Mouse (Mus musculus) activated CD4-positive, CD25-positive, alpha-beta regulatory T cell, adult 4 months (primary cell): ENCODE results near the gene Rell1. TPM values are rescaled to one million over a fixed set of nuclear protein-coding genes. Genes with fewer than 3 reads are reported as not detected.

Source experiments
- ATAC-seq: one replicate; pipeline ENCODE4 v1.8.0; 2017
- polyA plus RNA-seq, 2 experiments: library from polyadenylated mRNA; unstranded; fragments of 100-300 nt; shearing (Covaris generic); gene quantifications; one replicate each; pipeline ENCODE4 v1.2.1; 2017

Rell1 gene
- 1 to 10 TPM; 4.0 to 7.6 TPM for polyA plus RNA-seq

DNA sequence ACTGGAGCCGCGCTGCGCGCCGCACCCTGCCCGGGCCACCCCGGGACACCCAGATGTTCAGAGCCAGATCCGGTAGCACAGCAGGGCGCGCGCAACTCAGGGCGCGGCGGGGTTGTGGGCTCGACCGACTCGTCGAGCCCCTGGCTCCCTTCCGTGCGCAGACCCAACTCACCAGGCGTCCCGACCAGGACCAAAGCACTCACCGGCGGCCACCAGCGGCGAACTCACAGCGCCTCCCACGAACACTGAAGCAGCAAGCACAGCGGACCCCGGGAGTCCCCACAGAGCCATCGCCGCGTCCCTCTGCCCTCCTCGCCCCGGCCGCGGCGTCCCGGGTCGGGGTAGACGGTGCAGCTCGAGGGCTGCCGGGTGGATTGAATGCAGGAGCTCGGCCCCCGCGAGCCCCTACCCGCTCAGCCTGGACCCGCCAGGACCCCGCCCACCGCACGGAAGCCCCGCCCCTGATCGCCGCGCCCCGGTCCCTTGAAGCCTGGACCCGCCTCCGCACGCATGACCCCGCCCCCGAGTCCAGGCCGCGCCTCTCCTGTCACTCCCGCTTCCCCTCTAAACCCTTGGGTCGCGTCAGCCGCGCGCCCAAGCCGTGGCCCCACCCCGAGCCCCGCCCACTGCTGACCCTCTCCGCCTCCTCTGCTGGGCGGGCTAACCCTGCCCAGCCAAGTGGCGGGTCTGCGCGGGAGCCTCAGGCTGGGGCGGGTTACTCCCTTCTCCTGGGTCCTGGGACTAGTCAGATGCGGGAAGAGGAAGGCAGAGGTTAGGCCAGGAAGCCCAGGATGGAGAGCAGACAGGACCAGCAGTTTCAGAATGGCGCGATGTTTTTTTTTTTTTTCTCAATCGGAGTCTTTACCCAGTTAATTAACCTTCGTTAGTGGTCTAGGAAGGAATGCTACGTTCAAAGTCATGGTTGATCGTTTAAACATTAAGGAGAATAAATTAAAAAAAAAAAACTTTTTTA is at the start of gene Rell1:
Gene Rell1, minus strand, starts transcription at position 455 of the 973 bp plus-strand sequence.
- peak; percentile 79 for ATAC-seq

DNA sequence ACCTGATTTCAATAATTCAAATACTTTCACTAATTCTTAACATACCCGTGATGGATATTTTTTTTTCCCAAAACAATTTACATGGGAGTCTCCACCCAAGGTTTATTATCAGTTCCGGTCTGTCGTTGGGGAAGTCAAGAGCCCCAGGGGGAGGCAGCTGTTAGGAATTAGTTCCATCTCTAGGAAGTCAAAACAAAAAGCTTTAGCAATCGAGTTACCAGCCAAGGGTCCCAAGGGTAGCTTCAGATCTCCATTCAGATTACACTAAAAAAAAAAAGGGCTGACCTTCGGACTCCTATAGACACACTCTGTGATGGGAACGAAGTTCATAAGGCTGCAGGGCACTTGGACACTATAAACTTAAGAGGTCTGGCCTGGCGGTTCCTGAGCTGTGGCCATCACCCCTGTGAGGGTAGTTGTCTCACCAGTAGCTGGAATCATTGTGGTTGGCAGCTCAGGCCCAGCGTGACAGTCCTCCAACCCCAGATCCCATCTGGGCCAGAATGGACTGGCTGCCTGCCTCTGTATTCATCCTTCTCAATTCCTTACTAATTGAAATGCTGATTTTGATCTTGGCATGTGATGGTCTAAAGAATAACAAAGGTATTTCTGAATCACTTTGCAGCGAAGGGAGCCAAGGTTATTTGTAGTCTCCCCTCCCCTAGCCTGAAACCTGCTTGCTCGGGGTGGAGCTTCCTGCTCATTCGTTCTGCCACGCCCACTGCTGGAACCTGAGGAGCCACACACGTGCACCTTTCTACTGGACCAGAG is 44.1 kb upstream of the Rell1 start:
- no peak for ATAC-seq

DNA sequence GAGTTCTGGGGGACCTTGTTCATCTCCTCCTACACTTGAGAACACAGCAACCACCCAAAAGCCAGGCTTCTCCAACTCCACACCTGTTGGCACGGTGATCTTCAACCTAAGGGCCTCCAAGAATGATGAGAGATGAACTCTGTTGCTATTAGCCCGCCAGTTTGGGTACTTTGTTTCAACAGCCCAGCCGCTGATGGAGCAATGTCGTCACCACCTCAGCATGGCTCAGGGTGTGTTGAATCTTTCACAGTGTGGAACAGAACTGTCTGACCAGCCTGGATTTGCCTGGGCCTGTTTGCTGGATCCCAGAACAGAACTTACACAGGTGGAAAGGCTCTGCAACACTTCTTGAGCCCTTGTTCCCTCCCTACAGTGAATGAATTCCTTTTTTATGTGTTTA is 37.9 kb upstream of the Rell1 start:
- ATAC-seq = no peak

DNA sequence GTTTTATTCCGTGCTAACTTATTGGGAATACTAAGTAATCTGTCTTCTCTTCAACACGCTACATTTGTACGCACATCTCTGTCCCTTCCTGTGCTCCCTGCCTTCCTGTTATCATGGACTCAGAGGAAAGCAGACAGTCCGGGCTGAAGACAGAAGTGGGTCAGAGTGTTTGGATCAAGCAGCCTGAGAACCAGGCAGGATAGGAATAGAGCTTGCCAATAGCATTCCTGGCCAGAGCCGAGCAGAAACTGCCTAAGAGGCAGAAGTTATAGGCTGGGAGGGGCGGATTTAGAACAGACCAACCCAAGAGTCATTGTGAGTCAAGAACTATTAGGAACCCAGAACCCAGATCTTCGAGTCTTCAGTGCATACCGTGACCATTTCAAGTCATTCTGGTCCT is 34.6 kb upstream of the Rell1 start:
- ATAC-seq = no peak

GRCm38 (mm10) chr5:63993865-63994264 is 25.2 kb upstream of the Rell1 start:
- no peak for ATAC-seq

DNA sequence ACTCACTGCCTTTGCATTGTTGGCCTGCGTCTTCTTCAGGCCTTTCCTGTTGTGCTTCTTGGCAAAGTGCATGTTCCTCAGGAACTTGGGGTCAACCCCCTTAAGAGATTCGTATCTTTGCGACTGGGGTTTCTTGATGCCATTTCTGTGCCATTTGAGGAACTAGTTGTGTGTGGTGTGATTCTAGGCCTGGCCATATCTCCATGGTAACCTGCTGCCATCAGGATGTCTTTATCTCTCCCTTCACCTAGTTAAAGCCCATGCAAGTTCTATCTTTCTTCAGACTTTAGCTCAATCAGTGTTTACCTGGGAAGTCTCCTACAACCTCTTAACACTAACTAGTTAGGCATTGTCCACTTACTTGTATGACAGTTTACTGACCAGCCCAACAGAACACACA is 22.0 kb upstream of the Rell1 start:
- ATAC-seq = no peak

DNA sequence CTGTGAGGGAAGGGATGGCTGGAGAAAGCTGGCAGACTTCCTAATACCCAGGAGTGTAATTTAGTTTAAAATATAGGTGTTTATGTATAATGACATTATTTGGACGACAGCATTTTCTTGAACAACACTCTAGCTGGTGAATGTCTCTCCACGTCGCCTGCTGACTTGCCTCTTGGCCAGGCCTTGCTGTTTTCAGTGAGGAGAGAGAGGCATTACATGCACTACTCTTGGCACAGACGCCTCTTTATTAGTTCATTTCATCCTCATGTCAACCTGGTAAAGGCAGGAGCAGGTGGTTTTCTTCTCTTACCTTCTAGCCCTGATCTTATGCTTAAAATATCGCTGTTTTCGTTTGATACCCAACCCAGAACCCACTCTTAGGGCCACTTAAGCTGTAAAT is 17.6 kb upstream of the Rell1 start:
- no peak for ATAC-seq

GRCm38 (mm10) chr5:63982296-63982695 is 13.6 kb upstream of the Rell1 start:
- no peak for ATAC-seq

DNA sequence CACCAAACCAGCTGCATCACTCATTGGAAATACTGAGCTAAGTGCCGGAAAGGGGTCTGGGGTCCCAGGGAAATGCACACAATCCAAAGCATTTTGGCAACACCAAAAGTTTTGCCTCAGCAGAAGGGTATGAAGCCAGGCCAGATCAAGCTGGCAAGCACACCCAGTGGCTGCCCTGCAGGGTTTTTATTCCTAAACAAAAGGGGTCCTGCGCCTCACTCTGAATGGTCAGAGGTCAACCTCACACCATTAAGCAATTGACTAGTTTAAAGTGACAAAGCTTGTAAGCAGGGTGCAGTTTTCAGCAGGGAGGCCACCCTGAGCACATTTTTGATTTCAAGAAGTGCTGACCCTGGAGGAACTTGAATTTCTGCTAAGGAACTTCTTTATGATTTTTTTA is 2.3 kb upstream of the Rell1 start:
- ATAC-seq = no peak

DNA sequence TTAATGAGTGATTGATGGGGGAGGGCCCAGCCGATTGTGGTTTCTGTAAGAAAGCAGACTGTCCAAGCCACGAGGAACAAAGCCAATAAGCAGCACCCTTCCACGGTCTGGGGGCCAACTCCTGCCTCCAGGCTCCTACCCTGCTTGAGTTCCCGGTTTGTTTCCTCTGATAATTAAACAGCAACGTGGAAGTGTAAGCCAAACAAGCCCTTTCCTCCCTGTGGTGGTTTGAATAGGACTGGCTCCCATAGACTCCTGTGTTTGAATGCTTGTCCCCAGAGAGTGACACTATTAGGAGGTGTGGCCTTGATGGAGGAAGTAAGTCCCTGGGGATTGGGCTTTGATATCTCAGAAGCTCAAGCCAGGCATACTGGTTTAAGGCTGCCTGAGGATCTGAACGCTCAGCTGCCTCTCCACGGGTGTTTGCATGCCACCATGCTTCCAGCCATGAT is 1.6 kb upstream of the Rell1 start:
- ATAC-seq = no peak

- peak; percentile 6 for ATAC-seq
Observed at GRCm38 (mm10) chr5:63969476-63970112, 897 bp upstream of the Rell1 start.

DNA sequence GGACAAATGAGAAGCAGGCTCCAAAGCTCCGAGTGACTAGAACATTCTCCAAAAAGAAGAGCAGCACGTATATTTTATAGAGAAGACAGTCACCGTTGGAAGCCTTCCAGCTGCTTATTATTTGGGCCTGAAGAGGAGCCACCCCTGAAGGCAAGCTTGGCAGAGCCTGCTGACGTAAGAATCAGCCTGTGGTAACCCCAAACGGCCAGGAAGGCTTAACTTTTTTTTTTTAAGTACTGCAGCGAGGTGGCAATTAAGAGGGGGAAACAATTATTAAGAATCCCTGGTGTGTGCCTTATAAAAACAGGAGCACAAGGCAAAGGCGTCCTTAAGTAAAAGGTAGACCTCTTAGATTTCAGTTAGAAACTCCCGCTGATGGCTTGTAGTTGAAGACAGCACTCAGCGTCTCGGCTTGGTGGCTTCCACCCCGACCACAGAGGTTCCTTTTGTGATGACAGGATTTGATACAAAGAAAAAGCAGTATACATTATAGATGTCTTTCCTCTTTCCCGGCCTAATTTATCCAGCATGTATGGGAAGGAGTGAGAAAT is 1.0 kb downstream of the Rell1 start:
- ATAC-seq = peak; percentile 17

DNA sequence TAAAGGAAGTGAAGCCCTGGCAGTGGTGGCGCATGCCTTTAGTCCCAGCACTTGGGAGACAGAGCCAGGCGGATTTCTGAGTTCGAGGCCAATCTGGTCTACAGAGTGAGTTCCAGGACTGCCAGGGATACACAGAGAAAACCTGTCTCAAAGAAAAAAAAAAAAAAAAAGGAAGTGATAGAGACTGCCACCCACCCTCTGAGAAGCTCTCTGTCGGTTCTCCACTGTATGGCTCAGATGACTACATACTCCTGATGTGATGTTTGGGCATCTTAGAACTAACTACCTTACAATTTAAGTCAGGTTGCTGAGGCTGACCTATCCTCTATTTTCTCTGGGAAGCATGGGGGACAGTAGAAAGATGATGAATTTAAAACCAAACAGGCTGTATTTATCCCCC is 2.3 kb downstream of the Rell1 start:
- no peak for ATAC-seq

DNA sequence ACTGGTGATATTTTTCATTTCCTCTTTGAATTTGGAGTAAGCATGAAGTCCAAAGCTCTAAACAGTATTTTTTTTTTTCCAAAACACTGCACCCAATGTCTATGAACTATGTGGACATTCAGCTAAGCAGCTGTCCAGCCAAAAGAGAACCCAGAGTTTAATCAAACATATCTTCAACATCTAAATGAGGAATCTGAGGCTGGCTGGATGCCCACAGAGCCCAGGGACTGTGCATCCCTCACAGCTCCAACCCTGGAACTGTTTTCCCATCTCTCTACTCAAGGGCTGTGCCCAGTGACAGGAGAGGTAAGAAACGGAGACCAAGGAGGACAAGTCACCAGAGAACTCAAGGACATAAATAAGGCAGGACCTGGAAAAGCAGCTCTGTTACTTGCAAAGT is 2.8 kb downstream of the Rell1 start:
- ATAC-seq = no peak

DNA sequence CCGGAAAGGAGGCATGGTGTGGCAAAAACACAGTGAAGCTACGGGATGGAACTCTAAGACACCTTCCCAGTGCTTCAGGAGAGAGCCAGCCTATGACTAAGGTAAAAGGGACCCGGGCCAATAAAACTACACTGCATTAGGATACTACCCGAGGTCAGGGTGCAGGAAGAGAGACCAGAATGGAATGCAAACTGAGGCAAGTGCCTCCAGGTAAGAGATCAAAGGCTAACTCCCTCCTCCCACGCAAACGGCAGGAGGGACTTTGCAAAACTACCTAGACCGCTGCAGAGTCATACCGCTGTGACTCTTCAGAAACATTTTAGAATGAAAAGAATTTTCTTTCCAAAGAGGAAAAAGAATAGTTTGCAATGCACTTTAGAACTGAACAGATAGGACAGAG is 4.1 kb downstream of the Rell1 start:
- no peak for ATAC-seq

DNA sequence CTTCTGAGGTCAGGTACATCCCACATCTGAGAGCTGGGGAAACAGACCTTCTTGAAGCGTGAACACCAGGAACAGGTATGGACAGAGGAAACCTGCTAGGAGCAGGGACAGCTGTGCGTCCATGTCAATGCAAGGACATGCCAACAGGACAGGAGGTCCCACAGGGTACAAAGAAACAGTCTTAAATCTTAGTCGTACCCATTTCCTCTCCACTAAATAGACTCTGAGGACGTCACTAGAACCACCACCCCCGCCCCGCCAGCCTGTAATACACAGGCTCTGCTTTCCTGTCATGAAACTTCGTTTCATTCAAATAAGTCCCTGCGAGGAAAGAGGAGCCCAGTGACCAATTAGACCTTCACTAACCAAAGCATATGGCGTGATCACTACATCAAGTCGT is 7.0 kb downstream of the Rell1 start:
- peak; percentile 74 for ATAC-seq

DNA sequence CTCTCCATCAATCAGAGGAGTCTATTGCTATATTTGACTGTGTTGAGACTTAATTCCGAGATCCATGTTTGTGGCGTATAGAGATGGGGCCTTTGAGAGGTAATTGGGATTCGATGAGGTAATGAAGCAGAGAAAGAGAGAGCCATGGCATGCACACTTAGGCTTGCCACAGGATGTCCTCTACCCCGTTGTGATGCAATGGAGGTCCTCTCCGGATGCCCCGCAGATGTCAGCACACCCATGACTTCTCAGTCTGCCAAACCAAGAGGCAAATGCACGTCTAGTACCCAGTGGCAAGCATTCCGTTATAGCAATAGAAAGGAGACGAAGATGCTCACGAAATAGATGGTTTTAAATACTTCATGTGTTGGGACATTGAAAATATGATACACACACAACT is 8.1 kb downstream of the Rell1 start:
- no peak for ATAC-seq

- no peak for ATAC-seq
Observed at GRCm38 (mm10) chr5:63958963-63959708, 9.6 kb downstream of the Rell1 start.

DNA sequence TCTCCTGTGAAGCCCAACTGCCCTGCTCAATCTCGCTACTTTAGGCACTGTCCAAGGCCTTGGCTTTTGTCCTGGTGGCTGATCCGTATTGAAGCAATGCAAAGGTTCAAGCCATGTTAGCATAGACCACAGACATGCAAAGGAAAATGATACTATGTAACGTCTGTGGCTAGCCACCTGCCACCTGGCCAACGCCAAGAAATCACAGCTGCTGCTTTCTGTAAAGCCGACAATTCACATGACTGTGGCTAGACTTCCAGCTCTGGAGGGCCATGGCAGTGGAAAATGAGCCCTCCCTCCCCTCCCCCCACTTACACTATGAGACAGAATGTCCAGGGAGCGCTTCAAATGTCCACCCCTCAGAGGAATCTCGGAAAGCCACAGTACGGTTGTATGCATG is 11.1 kb downstream of the Rell1 start:
- ATAC-seq = no peak

GRCm38 (mm10) chr5:63956411-63956810 is 12.3 kb downstream of the Rell1 start:
- ATAC-seq = no peak

DNA sequence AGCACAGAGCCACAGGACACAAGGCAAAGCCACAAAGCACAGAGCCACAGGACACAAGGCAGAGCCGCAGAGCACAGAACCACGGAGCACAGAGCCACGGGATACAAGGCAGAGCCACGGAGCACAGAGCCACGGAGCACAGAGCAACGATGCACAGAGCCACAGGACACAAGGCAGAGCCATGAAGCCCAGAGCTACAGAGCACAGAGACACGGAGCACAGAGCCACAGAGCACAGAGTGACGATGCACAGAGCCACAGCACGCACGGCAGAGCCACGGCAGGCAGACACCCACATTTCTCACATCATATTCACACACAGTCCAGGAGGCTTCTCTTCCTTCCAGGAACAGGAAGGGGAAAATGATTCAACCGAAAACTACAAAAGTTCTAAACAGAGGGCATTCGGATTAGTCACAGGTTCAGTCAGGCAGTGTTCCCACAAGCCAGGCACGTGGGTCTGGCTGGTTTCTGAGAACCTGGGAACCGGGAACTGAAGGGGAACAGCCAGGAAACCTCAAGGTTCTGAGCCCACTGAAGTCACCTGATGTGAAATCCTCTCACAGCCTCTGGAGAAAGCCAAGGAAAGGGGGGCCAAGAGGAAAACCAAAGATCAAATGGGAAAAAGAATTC is 15.2 kb downstream of the Rell1 start:
- ATAC-seq = no peak

- ATAC-seq = no peak
Observed at GRCm38 (mm10) chr5:63952039-63952438, 16.7 kb downstream of the Rell1 start.
